Mouse (Mus musculus) heart, postnatal 0 days (tissue): ENCODE results near the gene Tmem198.

Source experiments
- CTCF ChIP-seq: IDR thresholded peaks from 2 replicates; pipeline ENCODE4 v1.5.1; 2016; ENCODE audit warnings: antibody characterized with exemption, control low read depth, low read depth
- EP300 ChIP-seq: IDR thresholded peaks from 2 replicates; pipeline ENCODE4 v1.6.1; 2016; ENCODE audit warnings: antibody characterized with exemption, low read depth

GRCm38 (mm10) chr1:75519576-75519975, 40.2 kb downstream of the Tmem198 start:
- TF ChIP-seq CTCF (no peak), EP300 (no peak)
